Mouse (Mus musculus) thymus, postnatal 25 days (tissue): ENCODE measurements around the gene Rab40c.

Experiments used
- DNase-seq: peaks from one replicate; pipeline ENCODE4 v3.0.0; 2022

Gene Rab40c

GRCm38 (mm10) chr17:25945517-25946155 lies 26.1 kb upstream of the Rab40c start:
- no peak for DNase-seq

DNA sequence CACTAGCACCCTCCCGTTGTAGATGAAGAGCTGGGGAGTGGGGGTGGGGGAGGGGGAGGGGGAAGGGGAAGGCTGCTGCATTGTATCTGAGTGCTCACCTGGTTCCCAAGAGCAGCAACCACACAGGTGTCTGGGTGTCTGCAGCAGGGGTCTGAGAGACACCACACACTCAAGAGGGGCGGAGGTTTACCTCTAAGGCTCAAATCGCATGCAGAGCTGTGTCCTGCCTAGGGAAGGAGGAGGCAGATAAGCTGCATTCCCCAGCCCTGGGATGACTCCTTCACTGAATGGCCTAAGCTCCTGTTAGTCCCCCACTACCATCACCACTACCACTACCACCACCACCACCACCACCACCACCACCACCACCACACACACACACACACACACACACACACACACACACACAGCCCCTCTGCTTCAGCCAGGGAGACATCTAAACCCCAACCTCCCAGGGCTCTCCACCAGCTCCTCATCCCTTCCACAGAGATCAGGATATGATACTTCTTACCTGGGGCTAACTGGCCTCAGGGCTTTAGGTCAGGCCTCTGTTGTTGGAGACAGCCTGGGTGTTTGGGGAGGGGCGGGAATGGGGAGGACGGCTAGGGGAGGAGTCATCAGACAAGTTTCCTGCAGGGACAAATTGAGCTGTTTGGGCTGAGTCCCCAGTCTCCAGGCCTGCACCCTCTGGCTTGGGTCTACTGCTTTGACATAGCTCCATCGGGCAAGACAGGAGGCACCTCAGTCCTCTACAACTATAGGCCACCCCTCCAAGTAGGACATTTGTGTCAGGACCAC lies 25.0 kb upstream of the Rab40c start, which contains the start of the genes Pigq and Nhlrc4:
Gene Pigq, minus strand, starts transcription at position 571 of the 798 bp plus-strand sequence.
Gene Nhlrc4, minus strand, starts transcription at position 596 of the 798 bp plus-strand sequence.
- no peak for DNase-seq

- no peak for DNase-seq
These were observed 24.2 kb upstream of the Rab40c start for GRCm38 (mm10) chr17:25943769-25944168.

- no peak for DNase-seq
These were observed 23.7 kb upstream of the Rab40c start for GRCm38 (mm10) chr17:25943221-25943620.

- DNase-seq, result no peak
These were observed 23.1 kb upstream of the Rab40c start for GRCm38 (mm10) chr17:25942597-25943151.

DNA sequence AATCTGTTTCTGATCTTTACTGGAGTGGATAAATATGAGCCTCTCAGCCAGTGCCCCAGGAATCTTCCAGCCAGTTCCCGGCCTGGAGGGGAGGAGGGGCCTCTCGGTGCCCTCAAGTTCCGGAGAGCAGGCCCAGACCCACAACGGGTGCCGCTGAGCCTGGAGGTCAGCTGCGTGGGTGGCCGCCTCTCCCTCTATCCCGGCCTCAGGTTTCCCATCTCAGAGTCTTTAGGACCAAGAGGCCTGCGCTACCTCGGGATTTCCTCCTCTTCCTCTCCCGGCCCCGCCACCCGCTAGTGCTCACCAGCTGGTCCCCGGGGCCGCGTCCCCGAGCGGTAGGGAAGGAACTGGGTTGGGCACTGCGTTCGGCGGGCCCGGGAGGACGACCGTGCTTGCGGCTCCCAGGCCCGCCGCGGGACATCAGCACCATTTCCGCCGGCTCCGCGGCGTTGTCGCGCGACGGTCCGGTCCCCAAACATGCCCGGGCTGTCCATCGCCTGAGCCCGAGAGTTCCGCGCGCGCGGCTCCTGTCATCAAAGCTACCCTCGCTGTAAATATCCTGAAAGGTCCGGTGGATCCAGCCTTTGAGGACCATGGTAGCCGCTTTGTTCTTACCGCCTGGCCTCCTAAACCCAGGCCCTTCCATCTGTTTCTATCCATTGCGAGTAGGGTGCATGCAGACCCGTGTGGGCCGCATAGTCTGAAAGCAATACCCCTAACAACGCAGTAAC lies 22.1 kb upstream of the Rab40c start:
- peak; percentile 74 for DNase-seq

DNA sequence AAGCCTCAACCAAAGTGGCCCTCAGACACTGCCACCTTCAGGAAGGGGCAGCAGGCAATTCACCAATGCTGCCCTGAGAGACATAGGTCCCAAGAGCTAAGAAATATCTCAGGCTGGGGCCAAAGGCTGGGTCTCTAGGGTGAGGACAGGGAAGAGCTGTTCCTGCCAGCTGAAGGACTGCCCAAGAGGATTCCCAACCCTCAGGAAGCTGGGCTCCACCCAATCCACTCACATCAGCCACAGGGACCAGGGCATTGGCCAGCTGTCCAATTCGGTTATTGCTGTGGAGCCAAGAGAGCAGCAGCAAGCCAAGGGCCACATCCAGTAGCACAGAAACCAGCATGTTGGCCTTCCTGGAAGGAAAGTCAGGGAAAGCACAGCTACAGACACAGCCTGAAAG lies 15.0 kb upstream of the Rab40c start:
- DNase-seq, result no peak

- no peak for DNase-seq
These were observed 5.8 kb upstream of the Rab40c start for GRCm38 (mm10) chr17:25925348-25925747.

- no peak for DNase-seq
These were observed 2.6 kb upstream of the Rab40c start for GRCm38 (mm10) chr17:25922120-25922519.

DNA sequence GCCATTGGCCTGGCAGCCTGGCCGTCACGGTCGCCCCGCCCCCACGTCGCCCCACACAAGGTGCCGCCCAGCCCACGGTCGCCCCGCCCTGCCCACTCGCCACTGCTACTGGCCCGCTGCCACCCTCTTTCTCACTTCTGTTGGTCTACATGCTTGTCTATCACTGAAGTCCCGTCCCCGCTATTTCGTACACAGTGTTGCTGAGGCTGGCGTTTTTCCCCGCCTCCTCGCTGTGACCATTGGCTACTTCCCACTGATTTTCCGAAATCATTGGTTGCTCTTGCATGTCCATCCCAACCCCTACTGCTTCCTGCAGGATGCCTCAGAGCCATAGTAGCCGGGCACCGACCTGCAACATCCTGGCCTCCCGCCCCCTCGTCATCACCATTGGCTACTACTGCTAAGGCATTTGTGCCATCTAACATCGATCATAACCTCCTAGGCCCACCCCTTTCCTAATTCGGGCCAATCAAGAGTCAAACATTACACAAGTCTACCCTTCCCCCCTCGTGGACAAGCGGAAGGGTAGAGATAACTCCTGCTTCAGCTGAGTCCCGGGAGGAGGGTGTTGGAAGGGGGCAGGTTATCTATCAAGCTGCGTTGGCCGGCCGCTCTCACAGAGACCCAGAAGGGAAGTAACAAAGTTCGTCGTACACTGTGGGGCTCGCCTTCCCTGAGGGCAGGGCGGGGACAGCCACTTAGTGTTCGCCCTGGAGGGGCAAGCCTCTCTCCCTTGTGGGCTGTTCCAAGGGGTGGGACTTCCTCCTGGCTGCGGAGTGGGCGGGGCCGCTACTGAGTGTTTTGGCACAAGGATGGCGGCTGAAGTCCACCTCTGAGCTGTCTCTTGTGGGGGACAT lies 487 bp upstream of the Rab40c start:
- DNase-seq, result peak; percentile 99

- DNase-seq, result no peak
These were observed 1.3 kb downstream of the Rab40c start for GRCm38 (mm10) chr17:25918037-25918750.

GRCm38 (mm10) chr17:25916931-25917647 lies 2.4 kb downstream of the Rab40c start:
- DNase-seq, result no peak

DNA sequence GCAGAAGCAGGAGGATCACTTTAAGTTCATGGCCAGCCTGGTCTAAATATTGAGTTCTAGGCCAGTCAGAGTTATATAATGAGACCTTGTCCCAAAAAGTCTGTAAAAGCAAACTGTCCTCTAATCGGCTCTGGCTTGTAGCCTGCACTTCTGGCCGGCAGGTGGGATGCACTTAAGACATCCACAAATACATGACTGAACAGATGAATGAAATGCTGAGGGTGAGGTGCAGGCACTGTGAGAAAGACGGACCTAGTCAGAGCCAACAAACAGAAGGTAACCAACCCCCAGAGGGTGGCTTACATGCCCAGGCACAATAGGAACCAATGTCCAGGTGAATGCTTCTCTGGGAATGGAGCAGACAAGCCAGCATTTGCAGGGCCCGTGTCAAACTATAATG lies 5.2 kb downstream of the Rab40c start:
- no peak for DNase-seq

- no peak for DNase-seq
These were observed 5.7 kb downstream of the Rab40c start for GRCm38 (mm10) chr17:25913877-25914275.

- DNase-seq, result no peak
These were observed 6.2 kb downstream of the Rab40c start for GRCm38 (mm10) chr17:25913186-25913876.

- no peak for DNase-seq
These were observed 7.7 kb downstream of the Rab40c start for GRCm38 (mm10) chr17:25911816-25912215.

GRCm38 (mm10) chr17:25907640-25908039 lies 11.9 kb downstream of the Rab40c start:
- DNase-seq, result no peak

DNA sequence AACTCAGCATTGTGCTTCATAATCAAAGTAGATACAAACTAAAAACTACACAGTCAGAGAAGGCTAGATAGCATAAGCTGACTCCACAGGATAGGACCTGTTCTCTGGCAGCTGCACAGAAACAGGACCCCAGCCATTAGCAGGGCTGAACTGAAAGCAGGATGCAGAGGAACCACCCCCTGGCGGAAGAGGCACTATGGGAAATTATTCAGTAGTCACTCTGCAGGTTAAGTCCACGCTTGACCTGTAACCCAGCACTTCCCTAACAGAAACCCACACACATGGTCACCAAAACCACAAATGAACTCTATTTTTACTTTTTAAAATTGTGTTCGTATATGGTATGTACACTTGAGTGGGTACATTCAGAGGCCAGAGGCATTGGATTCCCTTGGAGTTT lies 16.5 kb downstream of the Rab40c start:
- no peak for DNase-seq

GRCm38 (mm10) chr17:25900193-25900592 lies 19.3 kb downstream of the Rab40c start:
- DNase-seq, result no peak

DNA sequence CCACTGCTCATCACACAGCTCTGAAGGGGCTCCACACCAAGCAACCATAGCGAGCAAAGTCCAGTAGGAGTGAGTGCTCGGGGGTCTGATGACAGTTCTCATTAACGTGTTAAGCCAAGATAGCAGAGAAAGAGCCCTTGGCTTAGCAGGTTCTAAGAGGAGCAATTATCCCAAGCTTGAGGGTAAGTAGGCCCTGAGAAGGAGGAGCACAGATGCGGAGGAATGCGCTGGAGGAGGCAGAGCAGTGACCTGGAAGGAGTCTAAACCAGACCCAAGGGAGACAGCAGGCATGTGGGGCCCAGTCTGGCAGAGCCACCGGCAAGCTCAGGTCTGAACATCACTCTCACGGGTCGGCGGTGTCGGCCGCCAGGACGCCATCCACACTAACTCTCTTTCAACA lies 23.6 kb downstream of the Rab40c start:
- DNase-seq, result no peak
